Mouse (Mus musculus) right cerebral cortex, postnatal 10 days (tissue): ENCODE data around the gene Celf5.

ENCODE experiments used
- DNase-seq, 2 experiments: peaks; one replicate each; pipeline ENCODE4 v3.0.0; 2021; ENCODE audit warnings: low spot score in 2 of 2

Celf5 gene

DNA sequence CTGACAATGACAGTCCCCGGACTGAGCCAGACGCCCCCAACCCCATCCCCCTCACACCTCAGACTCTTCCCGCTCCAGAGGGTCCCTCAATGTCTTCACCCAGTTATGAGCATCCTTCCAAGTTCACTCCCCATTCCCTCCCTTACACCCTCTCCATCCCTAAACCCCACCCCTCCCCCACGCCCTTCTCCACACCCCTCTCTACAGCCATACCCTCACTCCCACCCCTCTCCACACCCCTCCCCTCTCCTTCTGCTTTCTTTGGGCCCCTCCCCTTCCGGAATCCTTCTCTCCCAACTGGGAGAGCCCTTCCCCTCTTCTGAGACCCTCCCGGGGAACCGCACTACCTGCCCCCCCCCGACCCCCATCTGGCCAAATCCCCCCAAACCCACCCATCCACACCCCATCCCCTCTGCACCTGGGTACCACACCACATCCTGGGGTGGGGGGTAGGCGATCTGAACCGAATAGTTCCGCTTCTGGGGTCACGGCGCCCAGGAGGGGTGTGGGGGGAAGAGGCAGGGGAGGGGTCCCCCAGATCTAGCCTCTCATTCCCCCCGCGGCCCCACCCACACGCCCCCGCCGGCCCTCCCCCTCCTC, 10.0 kb downstream of the Celf5 start:
- no peak for DNase-seq

DNA sequence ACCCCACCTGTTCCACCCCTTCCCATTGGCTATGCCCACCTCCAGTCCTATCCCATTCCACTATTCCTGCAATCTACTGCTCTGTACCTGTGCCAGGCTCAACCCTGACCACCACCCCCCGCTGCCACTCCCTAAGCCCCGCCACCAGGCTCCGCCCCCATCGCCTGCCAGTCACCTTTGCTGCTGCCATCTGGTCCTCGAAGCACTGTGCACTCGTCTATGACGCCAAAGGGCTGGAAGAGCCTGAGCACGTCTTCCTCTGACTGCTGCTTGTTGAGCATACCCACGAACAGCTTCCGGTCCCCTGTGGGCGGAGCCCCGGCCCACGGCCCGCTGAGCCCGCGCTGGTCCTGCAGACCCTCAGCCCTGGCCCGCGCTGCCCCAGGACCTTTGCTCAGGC, 12.1 kb downstream of the Celf5 start:
- DNase-seq = no peak

DNA sequence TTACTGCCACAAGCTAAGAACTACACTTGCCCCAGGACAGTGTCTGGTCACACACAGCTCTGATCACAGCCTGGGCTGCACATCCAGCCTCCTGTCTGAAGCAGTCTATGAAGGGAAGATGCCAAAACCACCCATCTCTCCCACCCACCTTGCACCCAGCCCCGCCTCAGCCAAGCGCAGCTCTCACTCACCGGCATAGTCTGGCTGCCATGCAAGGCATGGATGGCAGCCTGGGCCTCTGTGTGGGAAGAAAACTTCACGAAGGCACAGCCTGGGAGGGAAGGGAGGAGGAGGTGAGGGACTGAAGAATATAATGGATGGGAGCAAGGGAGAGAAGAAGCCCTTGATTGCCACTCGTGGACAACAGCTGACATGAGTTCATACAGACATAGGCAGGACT, 13.3 kb downstream of the Celf5 start:
- no peak for DNase-seq

DNA sequence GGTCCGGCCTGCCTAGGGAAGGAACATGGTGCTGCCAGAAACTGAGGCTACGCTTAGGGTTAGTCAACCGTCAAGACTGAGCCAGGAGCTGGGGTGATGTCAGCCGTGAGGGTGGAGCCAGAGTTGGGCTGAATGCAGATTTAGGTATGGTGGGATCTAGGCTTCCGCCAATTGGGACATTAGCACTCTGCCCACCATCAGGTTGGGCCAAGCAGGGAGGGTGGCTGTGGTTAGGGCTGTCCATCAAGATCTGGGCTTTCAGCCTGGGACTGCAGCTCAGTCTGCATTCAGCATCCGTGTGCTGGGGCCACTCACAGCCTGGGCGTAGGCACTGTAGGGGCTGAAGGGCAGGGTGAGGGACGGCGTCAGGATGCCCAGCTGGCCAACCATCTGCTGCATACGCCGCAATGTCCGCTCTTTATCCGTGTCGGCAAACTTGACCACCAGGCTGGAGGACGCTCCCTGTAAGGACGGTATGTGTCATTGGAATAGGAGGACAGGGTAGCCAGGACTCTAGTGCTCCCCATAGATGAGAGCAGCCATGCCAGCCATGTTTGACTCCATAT, 14.8 kb downstream of the Celf5 start:
- DNase-seq = peak; percentile 33 to 45

DNA sequence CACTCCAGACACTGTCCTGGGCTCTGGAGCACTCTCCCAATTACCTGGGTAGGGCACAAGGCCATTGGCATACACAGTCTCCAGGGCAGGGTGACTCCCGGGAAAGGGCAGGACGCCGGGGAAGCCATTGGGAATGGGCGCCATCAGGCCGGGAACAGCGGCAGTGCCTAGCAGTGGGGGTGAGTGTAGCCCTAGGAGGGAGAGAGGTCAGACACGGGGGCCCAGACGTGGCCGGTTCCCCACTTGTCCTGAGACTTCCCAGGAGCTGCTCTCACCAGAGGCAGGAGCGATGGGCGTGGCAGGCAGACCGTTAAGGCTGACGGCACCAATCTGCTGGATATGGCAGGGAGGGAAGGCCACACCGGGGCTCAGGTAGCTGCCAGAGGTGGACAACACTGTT, 15.6 kb downstream of the Celf5 start:
- DNase-seq = peak; percentile 35 to 40

- peak in 1 of 2 experiments; percentile 22 for DNase-seq
Measured at GRCm38 (mm10) chr10:81466066-81466465, 16.4 kb downstream of the Celf5 start.

- peak in 1 of 2 experiments; percentile 30 for DNase-seq
Measured at GRCm38 (mm10) chr10:81465265-81465645, 17.3 kb downstream of the Celf5 start.

- peak; percentile 56 to 59 for DNase-seq
Measured at GRCm38 (mm10) chr10:81464405-81465264, 17.9 kb downstream of the Celf5 start.

DNA sequence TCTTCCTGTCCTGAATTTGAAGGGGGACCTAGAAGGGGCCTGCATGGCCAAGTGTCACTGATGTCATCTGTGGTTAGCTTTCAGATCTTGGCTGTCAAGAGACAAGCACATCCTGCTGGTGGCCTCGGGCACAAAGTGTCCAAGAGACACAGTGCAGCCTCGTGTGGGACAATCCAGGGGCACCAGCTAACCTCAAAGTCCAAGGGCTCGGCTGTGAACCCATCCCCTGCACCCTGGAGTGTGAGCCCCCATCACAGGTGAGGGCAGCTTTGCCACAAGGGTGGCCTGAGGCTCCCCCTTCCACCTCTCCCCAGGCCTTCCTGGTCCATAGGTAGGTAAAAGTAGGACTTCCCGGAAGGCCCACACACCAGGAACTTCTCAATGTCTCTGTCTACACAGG, 19.0 kb downstream of the Celf5 start:
- peak; percentile 21 to 30 for DNase-seq

DNA sequence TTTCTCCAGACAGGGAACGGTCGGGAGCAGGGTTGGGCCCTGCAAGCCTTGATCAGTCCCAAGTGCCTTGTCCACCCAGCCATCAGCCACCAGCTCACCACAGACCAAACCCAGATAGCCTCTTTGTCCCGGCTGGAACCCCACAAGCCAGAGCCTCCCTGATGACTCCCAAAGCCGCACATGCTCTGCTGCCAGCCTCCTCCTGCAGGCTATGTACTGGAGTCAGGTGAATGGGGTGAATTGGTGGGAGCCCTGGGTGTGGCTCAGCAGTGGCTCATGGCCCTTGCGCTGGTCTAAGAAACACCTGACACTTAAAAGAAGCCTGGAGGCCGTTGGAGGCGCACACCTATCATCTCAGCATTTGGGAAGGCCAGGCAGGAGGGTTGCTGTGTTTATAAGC, 19.6 kb downstream of the Celf5 start:
- DNase-seq = peak; percentile 21 to 35

DNA sequence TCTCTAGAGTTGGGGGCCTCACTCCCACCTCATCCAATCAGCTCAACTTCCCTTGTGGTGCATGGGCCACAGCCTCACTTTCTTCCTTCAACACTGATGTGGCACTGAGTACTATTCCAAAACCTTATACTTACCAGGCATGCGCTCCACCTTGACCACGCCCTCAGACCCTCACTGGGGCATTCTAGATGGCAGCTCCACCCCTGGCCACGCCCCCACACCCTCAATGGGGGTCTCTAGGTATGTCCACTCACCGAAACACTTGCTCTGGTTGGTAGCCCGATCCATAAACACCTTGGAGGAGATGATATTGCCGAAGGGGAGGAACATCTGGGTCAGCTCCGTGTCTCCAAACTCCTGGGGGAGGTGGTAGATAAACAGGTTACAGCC, 20.1 kb downstream of the Celf5 start:
- DNase-seq = peak in 1 of 2 experiments; percentile 47

GRCm38 (mm10) chr10:81461673-81462414, 20.7 kb downstream of the Celf5 start:
- peak; percentile 29 to 39 for DNase-seq

DNA sequence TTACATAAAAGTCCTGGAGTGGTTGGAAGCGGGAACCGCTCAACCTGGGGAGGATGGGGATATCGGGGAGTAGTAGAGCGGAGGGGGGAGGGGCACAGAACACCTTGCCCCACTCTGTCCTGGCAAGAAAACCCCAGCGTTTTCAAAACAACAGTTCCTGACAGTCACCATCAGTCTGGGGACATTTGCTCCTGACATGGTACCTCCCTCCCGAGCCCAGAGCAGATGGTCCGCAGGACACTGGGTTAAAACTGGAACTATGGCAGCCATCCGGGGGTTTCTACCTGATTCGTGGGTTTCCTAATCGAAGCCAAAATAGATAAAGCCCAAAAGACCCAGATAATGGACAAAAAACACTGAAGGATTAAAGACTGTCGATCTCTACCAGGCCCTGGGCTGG, 21.6 kb downstream of the Celf5 start:
- no peak for DNase-seq

DNA sequence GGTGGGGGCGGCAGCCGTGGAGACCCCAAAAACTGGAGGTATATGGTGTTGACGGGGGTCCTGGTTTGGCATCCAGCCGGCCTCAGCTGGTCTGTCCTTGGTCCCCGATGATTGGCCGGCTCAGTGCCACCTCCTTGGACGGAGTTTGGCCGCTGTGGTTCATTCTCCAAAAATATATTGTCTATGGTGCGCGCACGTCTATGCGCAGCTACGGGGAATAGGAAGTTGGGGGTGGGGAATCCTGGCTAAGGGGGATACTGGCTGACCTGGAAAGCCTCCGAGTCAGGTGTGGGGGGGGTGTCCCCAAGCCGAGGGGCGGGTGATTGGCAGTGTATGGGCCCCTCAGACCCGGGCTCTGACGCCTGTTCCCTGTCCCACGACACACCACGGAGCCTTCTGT, 22.0 kb downstream of the Celf5 start:
- DNase-seq = peak; percentile 40 to 50

GRCm38 (mm10) chr10:81459399-81459798, 23.1 kb downstream of the Celf5 start:
- DNase-seq = peak; percentile 19 to 31

- peak in 1 of 2 experiments; percentile 22 for DNase-seq
Measured at GRCm38 (mm10) chr10:81458267-81458666, 24.2 kb downstream of the Celf5 start.

DNA sequence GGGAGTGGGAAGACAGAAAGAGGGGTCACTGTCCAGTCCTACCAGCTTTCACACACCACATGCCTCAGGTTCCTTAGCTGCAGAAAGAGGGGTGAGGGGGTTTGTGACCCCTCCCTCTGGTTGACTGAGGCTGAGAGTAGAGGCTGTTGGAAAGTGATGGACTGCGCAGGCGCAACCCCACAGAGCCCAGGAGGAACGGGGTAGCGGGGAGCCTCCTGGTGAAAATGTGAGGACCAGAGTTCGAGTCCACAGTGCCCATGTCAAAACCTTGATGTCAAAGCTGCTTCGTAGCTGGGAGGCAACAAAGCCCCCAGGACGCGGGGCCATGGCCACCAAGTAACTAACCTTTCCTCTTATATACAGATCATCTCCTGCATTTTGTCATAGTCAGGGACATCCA, 24.9 kb downstream of the Celf5 start:
- DNase-seq = peak; percentile 26 to 39

- DNase-seq = peak in 1 of 2 experiments; percentile 22
Measured at GRCm38 (mm10) chr10:81456983-81457563, 25.4 kb downstream of the Celf5 start.

GRCm38 (mm10) chr10:81455181-81455895, 27.2 kb downstream of the Celf5 start, which contains the start of gene Nfic:
Gene Nfic (minus strand): TSS chr10:81455635.
- DNase-seq = peak in 1 of 2 experiments; percentile 21

- DNase-seq = peak in 1 of 2 experiments; percentile 15
Measured at GRCm38 (mm10) chr10:81454106-81454505, 28.4 kb downstream of the Celf5 start.

- peak; percentile 23 to 26 for DNase-seq
Measured at GRCm38 (mm10) chr10:81452947-81453288, 29.6 kb downstream of the Celf5 start.
